Mouse (Mus musculus) layer of hippocampus, adult 11-12 months (tissue): ENCODE measurements around the gene Entpd5.

Experiments
- DNase-seq: peaks from one replicate; pipeline ENCODE4 v3.0.0; 2022; ENCODE audit warnings: low spot score

The Entpd5 gene

GRCm38 (mm10) chr12:84336963-84337625 lies 71.7 kb downstream of the Entpd5 start:
- DNase-seq, result no peak

- no peak for DNase-seq
These were observed 81.7 kb downstream of the Entpd5 start for GRCm38 (mm10) chr12:84327111-84327512.
